21 mouse cellular contexts compared by ENCODE assay signal in the genomic region with DNA sequence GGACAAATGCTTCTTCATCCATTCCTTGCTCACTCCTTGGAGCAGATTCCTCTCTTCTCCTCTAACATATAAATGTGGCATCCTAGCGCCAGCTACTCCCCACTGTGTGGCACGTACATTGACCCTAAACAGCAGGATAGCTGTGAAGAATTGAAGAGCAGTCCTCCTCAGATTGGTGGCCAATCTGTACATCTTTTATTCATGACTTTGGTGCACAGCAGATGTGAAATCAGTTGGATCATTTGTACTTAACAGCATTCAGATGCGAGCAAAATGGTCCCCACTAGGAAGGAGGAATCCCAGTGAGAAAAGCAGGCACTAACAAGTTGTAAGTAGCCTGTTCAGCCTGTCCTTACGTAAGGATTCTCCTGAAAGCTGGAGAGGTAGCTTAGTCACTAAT.
DNase-seq lines count a peak whose midpoint lies in the region; ATAC-seq lines count a peak whose summit lies in the region.
"Had no signal": no experiment of that assay in that cellular context is flagged by ENCODE, and none has a peak within 500 bp of the region (broad histone marks: within the 10 kb centered on the region; RNA-seq: fewer than 3 reads in every experiment).

No protein-coding gene starts in this region.

- no peaks in the 10 kb centered on the region for H3K9me3 ChIP-seq in forebrain, embryonic 12.5 days
- no peaks in the 10 kb centered on the region for H3K9me3 ChIP-seq in forebrain, embryonic 10.5 days
- H3K9me3 ChIP-seq in midbrain, embryonic 12.5 days = no peaks in the 10 kb centered on the region
- no peaks in the 10 kb centered on the region for H3K9me3 ChIP-seq in midbrain, embryonic 16.5 days (replicated peaks; ENCODE audit: control insufficient read depth, low read length, poor library complexity, severe bottlenecking)
- H3K9me3 ChIP-seq: embryonic facial prominence, embryonic 15.5 days; limb, embryonic 13.5 days; liver, embryonic 15.5 days had no signal

- H3K9ac ChIP-seq in forebrain, embryonic 12.5 days = no peak overlapping the region
- no peak overlapping the region for H3K9ac ChIP-seq in midbrain, embryonic 12.5 days (replicated peaks)
- H3K9ac ChIP-seq in midbrain, embryonic 16.5 days (ENCODE audit: low read depth, low read length) = no peak overlapping the region
- H3K9ac ChIP-seq: embryonic facial prominence, embryonic 15.5 days; limb, embryonic 13.5 days; liver, embryonic 15.5 days had no signal

- 0 out of 2 replicates have a peak overlapping the region, but pooled peaks have one; percentile 8 for H3K27ac ChIP-seq in forebrain, embryonic 12.5 days
- H3K27ac ChIP-seq in forebrain, embryonic 10.5 days = no peak overlapping the region
- 0 out of 2 replicates have a peak overlapping the region, but pooled peaks have one; percentile 30 for H3K27ac ChIP-seq in midbrain, embryonic 12.5 days (replicated peaks)
- H3K27ac ChIP-seq in midbrain, embryonic 16.5 days (ENCODE audit: low read length) = no peak overlapping the region
- H3K27ac ChIP-seq: embryonic facial prominence, embryonic 15.5 days; limb, embryonic 13.5 days; liver, embryonic 15.5 days had no signal

- H3K36me3 ChIP-seq in forebrain, embryonic 12.5 days (replicated peaks) = no peaks in the 10 kb centered on the region
- H3K36me3 ChIP-seq in forebrain, embryonic 10.5 days (replicated peaks) = no peaks in the 10 kb centered on the region
- H3K36me3 ChIP-seq in midbrain, embryonic 12.5 days = no peaks in the 10 kb centered on the region
- no peaks in the 10 kb centered on the region for H3K36me3 ChIP-seq in midbrain, embryonic 16.5 days (ENCODE audit: control insufficient read depth, insufficient read depth, low read length)
- H3K36me3 ChIP-seq: embryonic facial prominence, embryonic 15.5 days; limb, embryonic 13.5 days; liver, embryonic 15.5 days had no signal

- H3K4me2 ChIP-seq in forebrain, embryonic 12.5 days = no peak overlapping the region
- H3K4me2 ChIP-seq in midbrain, embryonic 12.5 days (replicated peaks) = no peak overlapping the region
- no peak overlapping the region for H3K4me2 ChIP-seq in midbrain, embryonic 16.5 days (ENCODE audit: low read length)
- H3K4me2 ChIP-seq: embryonic facial prominence, embryonic 15.5 days; limb, embryonic 13.5 days; liver, embryonic 15.5 days had no signal

- ATAC-seq in forebrain, embryonic 12.5 days (ENCODE audit: low FRiP score) = peak; percentile 68
- ATAC-seq in midbrain, embryonic 12.5 days (ENCODE audit: low FRiP score, low read depth) = peak; percentile 69
- no peak for ATAC-seq in midbrain, embryonic 16.5 days
- ATAC-seq: intestine, postnatal 0 days; lung, postnatal 0 days had no signal

- WGBS in forebrain, embryonic 12.5 days = 57% methylated on average over 4 of the region's 4 CpGs
- 82% methylated on average over 4 of the region's 4 CpGs for WGBS in forebrain, embryonic 10.5 days
- WGBS in midbrain, embryonic 12.5 days = 46% methylated on average over 4 of the region's 4 CpGs
- 28% methylated on average over 4 of the region's 4 CpGs for WGBS in midbrain, embryonic 16.5 days

- no peak overlapping the region for H3K4me3 ChIP-seq in forebrain, embryonic 12.5 days (replicated peaks)
- H3K4me3 ChIP-seq in forebrain, embryonic 10.5 days = no peak overlapping the region
- H3K4me3 ChIP-seq in midbrain, embryonic 12.5 days = no peak overlapping the region
- H3K4me3 ChIP-seq in midbrain, embryonic 16.5 days (ENCODE audit: low read depth, low read length) = no peak overlapping the region
- H3K4me3 ChIP-seq: embryonic facial prominence, embryonic 15.5 days; limb, embryonic 13.5 days; liver, embryonic 15.5 days had no signal

- no peaks in the 10 kb centered on the region for H3K27me3 ChIP-seq in forebrain, embryonic 12.5 days
- no peaks in the 10 kb centered on the region for H3K27me3 ChIP-seq in forebrain, embryonic 10.5 days (ENCODE audit: poor library complexity, severe bottlenecking)
- no peaks in the 10 kb centered on the region for H3K27me3 ChIP-seq in midbrain, embryonic 12.5 days
- no peaks in the 10 kb centered on the region for H3K27me3 ChIP-seq in midbrain, embryonic 16.5 days (ENCODE audit: control insufficient read depth, insufficient read depth, low read depth, low read length)
- H3K27me3 ChIP-seq: CH12.LX; embryonic facial prominence, embryonic 15.5 days; limb, embryonic 13.5 days; liver, embryonic 15.5 days had no signal

- no peak for DNase-seq in forebrain, embryonic 10.5 days (ENCODE audit: extremely low spot score, low spot score)
- peak; percentile 14 for DNase-seq in mesoderm, embryonic 11.5 days (ENCODE audit: low read depth, low spot score)
- peak; percentile 1 for DNase-seq in retina, postnatal 1 day
- no peak for DNase-seq in urinary bladder, postnatal 10 days (ENCODE audit: low spot score)
- DNase-seq in urinary bladder, postnatal 4 days (ENCODE audit: low spot score in 2 of 2) = no peak
- DNase-seq: adrenal gland, postnatal 10 days; cerebellum, adult 18-20 months; gastrocnemius, postnatal 10 days; heart, adult 18-20 months; heart, postnatal 4 days; kidney, postnatal 14 days; thymus, postnatal 25 days had no signal

- H3K4me1 ChIP-seq in forebrain, embryonic 12.5 days = 0 out of 2 replicates have a peak, but pooled peaks cover 6% of the 10 kb centered on the region
- H3K4me1 ChIP-seq in forebrain, embryonic 10.5 days = no peaks in the 10 kb centered on the region
- no peaks in the 10 kb centered on the region; the same call in 1 of the 2 replicates for H3K4me1 ChIP-seq in midbrain, embryonic 12.5 days
- no peaks in the 10 kb centered on the region for H3K4me1 ChIP-seq in midbrain, embryonic 16.5 days (ENCODE audit: control insufficient read depth, insufficient read depth, low read length)
- H3K4me1 ChIP-seq: embryonic facial prominence, embryonic 15.5 days; limb, embryonic 13.5 days; liver, embryonic 15.5 days had no signal

Comparison
In these comparisons a context has a peak if more than half of its experiments do, and no peak if none do; other contexts are left out.
1. H3K27ac ChIP-seq: peak in forebrain, embryonic 12.5 days (single experiment) and midbrain, embryonic 12.5 days (single experiment); none in forebrain, embryonic 10.5 days (single experiment) and midbrain, embryonic 16.5 days (single experiment).
2. DNase-seq: peak in mesoderm, embryonic 11.5 days (single experiment) and retina, postnatal 1 day (single experiment); none in forebrain, embryonic 10.5 days (single experiment), urinary bladder, postnatal 10 days (single experiment) and urinary bladder, postnatal 4 days (0 of 2).